Mouse (Mus musculus): Measurements from ENCODE around the gene Hnrnpu.

- TF ChIP-seq POLR2A (IDR thresholded peaks at IDR 0.05; ENCODE audit: extremely low read depth, insufficient read depth, low read length), result no peak
- TF ChIP-seq CTCF (IDR thresholded peaks at IDR 0.05; ENCODE audit: extremely low read depth, insufficient read depth, low read length), result no peak
Measured at GRCm38 (mm10) chr1:178275174-178275730, 62.3 kb downstream of the Hnrnpu start.
